Mouse (Mus musculus) urinary bladder, postnatal 14 days (tissue): ENCODE measurements around the gene Gm4553.
"Not testable (repeated sequence)": the region's sequence is repeated elsewhere in the genome, so short reads cannot be mapped to it uniquely, and the experiment has no call there.

ENCODE experiments used
- DNase-seq: peaks from one replicate; pipeline ENCODE4 v3.0.0; 2021; ENCODE audit warnings: low spot score

The Gm4553 gene

DNA sequence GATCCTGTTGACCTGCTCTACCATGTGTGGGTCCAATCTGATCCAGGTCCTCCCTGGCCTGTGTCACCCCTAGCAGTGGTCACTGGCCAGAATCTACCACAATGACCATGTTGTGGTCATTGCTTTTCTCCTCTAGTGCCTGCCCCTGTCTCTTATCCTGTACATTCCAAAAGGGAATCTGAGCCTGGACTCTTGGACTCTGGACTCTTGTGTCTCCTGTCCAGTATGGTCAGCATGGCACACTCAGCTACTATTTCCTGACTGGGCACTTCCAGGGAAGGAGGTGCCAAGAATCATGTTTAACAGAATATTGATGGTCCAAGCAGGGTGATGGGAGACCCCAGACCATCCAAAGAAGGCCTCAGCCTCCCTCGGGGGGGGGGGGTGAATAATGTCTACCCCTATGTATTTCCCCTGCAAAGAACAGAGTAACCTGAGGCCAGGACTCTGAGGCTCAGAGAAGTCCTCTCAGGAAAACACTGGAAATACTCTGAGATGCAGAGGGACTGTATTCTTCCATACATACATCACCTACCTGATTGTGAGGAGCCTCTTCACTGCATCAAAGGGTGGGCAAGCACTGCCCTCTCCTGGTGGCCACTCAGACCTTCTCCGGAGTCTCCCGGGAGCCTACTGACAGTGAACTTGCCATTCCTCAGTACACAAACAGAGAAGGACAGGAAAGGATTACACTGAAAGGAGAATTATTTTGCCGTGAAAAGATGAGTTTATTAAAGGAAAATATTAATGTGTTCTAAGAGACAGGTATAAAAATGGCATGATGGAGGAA is 31.1 kb downstream of the Gm4553 start:
- DNase-seq, result no peak

- no peak for DNase-seq
These were observed 36.7 kb downstream of the Gm4553 start for GRCm38 (mm10) chr7:142128843-142129242.

DNA sequence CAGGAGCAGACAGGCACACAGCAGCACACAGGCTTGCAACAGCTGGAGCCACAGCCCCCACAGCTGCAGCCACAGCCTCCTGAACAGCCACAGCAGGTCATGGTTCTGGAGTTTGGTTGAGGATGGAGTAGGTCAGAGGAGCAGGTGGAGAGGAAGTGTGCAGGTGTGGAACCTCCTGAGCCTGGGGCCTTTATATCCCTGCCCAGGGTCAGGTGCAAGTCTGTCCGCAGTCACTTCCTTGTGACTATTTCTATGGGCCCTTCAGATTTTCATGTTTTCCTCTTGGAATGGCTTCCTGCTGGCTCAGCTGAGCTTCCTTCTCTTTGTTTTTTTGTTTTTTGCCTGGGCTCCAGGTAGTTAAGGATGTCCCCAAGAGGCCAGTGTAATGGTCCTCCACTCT is 44.9 kb downstream of the Gm4553 start, which contains the start of gene Gm45618:
Gene Gm45618 (minus strand): TSS at position 101 of the 400 bp plus-strand sequence.
- DNase-seq, result not testable (repeated sequence)

GRCm38 (mm10) chr7:142119632-142120031 is 45.9 kb downstream of the Gm4553 start:
- DNase-seq, result no peak
